Mouse (Mus musculus): ENCODE measurements around the gene Actr1a. TPM values are rescaled to one million over a fixed set of nuclear protein-coding genes. Genes with fewer than 3 reads are reported as not detected.
A peak's percentile ranks its signal among the peaks of the same experiment; 100 is the strongest.

The Actr1a gene
- total and polyA plus RNA-seq, 2 experiments from 2014 or later, result 295 to 321 TPM

DNA sequence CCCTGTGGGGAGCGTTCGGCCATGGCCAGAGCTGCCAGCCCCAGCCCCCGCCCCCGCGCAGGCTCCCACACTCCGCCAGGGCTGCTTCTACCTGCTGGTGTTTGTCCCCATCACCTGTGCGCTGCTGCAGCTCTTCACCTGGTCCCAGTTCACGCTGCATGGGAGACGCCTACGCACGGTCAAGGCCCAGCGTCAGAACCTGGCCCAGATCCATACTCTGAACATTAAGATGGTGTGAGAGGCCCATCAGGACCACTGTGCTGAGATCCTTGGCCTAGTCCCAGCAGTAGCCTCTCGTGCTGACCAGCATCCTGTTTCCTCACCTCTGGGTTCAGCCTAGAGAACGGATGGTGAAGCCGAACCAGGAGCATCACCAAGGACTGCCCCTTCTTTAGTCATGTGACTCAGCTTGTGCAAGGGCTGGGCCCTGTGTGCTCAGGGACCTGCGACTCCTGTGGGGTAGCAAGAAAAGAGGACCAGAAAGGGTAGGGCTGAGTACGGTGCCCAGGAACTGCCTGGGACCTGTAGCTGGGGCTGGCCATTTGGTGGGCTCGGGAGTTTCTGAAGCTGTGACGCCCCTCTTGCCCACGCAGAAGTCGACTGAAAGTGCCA, 21.0 kb downstream of the Actr1a start:
- Histone ChIP-seq H3K9ac (replicated peaks; ENCODE audit: low read length) (no peak overlapping the region; the same call in 1 of the 2 replicates), H3K9me3 (ENCODE audit: low read length) (no peaks in the 10 kb centered on the region), H3K27ac (peak overlapping the region; percentile 58), H3K4me2 (ENCODE audit: low read depth, low read length) (no peak overlapping the region), H3K27me3 (ENCODE audit: insufficient read depth, low read length) (no peaks in the 10 kb centered on the region), H3K4me3 (ENCODE audit: low read length) (no peak overlapping the region), H3K4me1 (ENCODE audit: insufficient read depth, low read length) (no peaks in the 10 kb centered on the region), H3K36me3 (ENCODE audit: insufficient read depth, low read length) (peaks cover 30% of the 10 kb centered on the region)
- WGBS, result 42% methylated on average over 21 of the region's 21 CpGs
- no peak for TF ChIP-seq CTCF (IDR thresholded peaks at IDR 0.05; ENCODE audit: low read depth)
- no peak for ATAC-seq
- no peak for DNase-seq (ENCODE audit: low spot score)

DNA sequence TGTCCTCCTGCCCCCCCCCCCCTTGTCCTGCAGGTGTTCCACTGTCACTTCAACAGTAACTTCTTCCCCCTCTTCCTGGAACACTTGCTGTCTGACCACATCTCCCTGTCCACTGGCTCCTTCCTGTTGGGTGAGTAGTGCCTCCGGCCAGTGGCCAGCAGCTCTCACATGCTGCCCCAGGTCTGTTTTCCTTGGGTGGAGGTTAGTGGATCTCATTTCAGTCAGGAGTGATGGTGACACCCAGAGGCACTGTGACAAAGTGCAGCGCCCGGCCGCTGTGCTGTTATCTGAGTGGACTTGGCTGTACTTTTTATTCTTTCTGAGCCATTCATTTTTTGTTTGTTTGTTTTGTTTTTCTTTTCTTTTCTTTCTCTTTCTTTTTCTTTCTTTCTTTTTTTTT, 26.3 kb downstream of the Actr1a start:
- no peaks in the 10 kb centered on the region for H3K4me1 ChIP-seq (ENCODE audit: insufficient read depth, low read length)
- ATAC-seq, result peak; percentile 78; the same call in 1 of the 2 replicates
- H3K4me2 ChIP-seq (ENCODE audit: low read depth, low read length), result no peak overlapping the region
- H3K27me3 ChIP-seq (ENCODE audit: insufficient read depth, low read length), result no peaks in the 10 kb centered on the region
- H3K27ac ChIP-seq, result no peak overlapping the region
- H3K36me3 ChIP-seq (ENCODE audit: insufficient read depth, low read length), result no peaks in the 10 kb centered on the region
- peak; percentile 76 for TF ChIP-seq CTCF (IDR thresholded peaks at IDR 0.05; ENCODE audit: low read depth)
- no peak overlapping the region for H3K9ac ChIP-seq (replicated peaks; ENCODE audit: low read length)
- H3K9me3 ChIP-seq (ENCODE audit: low read length), result no peaks in the 10 kb centered on the region
- WGBS, result 31% methylated on average over 4 of the region's 4 CpGs
- peak; percentile 78 for DNase-seq (ENCODE audit: low spot score)
- no peak overlapping the region for H3K4me3 ChIP-seq (ENCODE audit: low read length)

DNA sequence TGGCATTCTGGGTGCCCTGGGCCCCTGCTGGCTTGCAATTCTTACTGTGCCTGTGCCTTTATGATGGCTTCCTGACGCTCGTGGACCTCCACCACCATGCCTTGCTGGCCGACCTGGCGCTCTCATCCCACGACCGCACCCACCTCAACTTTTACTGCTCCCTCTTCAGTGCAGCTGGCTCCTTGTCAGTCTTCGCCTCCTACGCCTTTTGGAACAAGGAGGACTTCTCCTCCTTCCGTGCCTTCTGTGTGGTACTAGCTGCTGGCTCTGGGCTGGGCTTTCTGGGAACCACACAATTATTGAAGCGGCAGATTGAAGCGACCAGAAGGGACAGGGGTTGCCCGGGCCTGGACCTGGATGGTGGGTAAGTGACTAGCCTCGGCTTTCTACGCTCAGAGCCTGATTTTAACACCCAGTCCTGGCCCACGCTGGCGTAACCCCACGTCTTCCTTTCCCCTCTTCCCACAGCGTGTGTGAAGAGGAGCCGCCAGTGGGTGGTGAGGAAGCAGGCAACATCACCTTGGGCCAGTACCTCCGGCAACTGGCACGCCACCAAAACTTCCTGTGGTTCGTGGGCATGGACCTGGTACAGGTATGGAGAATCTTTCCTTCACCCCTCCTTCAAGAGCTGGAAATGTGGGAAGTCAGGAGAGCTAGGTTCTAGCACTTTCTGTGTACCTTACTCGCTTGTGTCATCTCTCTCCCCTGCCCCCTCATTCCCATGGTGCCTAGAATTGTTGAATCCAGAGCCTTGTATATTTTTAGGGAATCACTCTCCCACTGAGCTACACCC, 27.6 kb downstream of the Actr1a start:
- Histone ChIP-seq H3K27me3 (ENCODE audit: insufficient read depth, low read length) (no peaks in the 10 kb centered on the region), H3K9ac (replicated peaks; ENCODE audit: low read length) (no peak overlapping the region), H3K4me2 (ENCODE audit: low read depth, low read length) (no peak overlapping the region), H3K4me3 (ENCODE audit: low read length) (no peak overlapping the region), H3K36me3 (ENCODE audit: insufficient read depth, low read length) (no peaks in the 10 kb centered on the region), H3K9me3 (ENCODE audit: low read length) (no peaks in the 10 kb centered on the region), H3K4me1 (ENCODE audit: insufficient read depth, low read length) (no peaks in the 10 kb centered on the region), H3K27ac (no peak overlapping the region)
- WGBS, result 89% methylated on average over 23 of the region's 23 CpGs
- no peak for DNase-seq (ENCODE audit: low spot score)
- no peak for TF ChIP-seq CTCF (IDR thresholded peaks at IDR 0.05; ENCODE audit: low read depth)
- ATAC-seq, result no peak

DNA sequence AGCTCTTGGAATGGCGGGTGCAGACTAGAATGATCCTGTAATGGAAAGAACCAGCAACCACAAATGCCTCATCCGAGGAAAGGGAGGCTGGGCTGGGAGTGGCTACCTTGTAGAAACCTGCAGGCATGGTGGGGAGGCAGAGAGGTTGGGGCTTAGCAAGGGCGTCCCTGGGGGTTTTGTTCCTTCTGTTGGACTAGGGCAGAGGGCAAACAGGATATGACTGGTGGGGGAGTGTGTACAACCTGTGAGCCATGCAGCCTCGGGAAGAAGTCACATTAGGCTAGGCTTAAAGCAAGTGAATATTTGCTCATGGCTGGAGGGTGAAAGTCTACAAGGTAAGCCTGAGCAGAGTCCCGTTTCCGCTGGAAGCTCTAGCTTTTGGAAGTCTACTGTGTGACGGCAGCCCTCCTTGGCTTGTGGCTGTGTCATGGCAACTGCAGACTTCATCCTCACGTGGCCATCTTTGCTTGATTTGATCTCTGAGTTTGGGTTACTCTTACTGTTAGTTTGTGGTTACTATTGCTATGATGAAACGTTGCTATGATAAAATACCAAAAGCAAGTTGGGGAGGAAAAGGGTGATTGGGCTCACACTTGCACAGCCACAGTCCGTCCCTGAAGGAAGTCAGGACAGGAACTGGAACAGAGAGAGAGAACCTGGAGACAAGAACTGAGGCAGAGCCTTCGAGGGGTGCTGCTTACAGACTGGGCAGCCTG, 32.1 kb downstream of the Actr1a start:
- Histone ChIP-seq H3K9ac (replicated peaks; ENCODE audit: low read length) (no peak overlapping the region), H3K4me1 (ENCODE audit: insufficient read depth, low read length) (no peaks in the 10 kb centered on the region), H3K36me3 (ENCODE audit: insufficient read depth, low read length) (no peaks in the 10 kb centered on the region), H3K9me3 (ENCODE audit: low read length) (no peaks in the 10 kb centered on the region), H3K27ac (no peak overlapping the region), H3K4me3 (ENCODE audit: low read length) (no peak overlapping the region), H3K4me2 (ENCODE audit: low read depth, low read length) (no peak overlapping the region), H3K27me3 (ENCODE audit: insufficient read depth, low read length) (no peaks in the 10 kb centered on the region)
- no peak for TF ChIP-seq CTCF (IDR thresholded peaks at IDR 0.05; ENCODE audit: low read depth)
- WGBS, result 89% methylated on average over 11 of the region's 11 CpGs
- DNase-seq (ENCODE audit: low spot score) (no peak), ATAC-seq (no peak)

DNA sequence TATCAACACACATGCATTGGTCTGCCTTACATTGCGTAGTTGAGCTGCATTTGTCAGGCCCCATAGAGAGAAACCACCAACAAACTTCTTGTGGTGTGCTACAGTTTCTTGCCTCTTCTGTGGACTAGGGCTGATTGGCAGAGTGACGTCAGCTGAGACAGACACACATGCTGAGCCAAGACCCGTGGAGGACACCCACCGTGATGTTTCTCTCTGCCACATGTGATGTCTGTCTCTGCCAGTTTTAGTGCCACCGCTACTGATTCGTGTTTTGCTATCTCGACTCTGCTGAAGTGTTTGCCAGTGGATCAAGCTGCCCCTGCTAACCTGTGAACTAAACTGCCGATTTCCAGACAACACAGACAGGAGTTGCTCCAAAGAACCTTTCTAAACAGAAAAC, 33.4 kb downstream of the Actr1a start:
- no peak for ATAC-seq
- Histone ChIP-seq H3K4me1 (ENCODE audit: insufficient read depth, low read length) (no peaks in the 10 kb centered on the region), H3K27me3 (ENCODE audit: insufficient read depth, low read length) (no peaks in the 10 kb centered on the region), H3K9me3 (ENCODE audit: low read length) (no peaks in the 10 kb centered on the region), H3K4me2 (ENCODE audit: low read depth, low read length) (no peak overlapping the region), H3K4me3 (ENCODE audit: low read length) (no peak overlapping the region), H3K9ac (replicated peaks; ENCODE audit: low read length) (no peak overlapping the region), H3K36me3 (ENCODE audit: insufficient read depth, low read length) (no peaks in the 10 kb centered on the region), H3K27ac (no peak overlapping the region)
- TF ChIP-seq CTCF (IDR thresholded peaks at IDR 0.05; ENCODE audit: low read depth), result no peak
- 59% methylated on average over 8 of the region's 8 CpGs for WGBS
- no peak for DNase-seq (ENCODE audit: low spot score)

DNA sequence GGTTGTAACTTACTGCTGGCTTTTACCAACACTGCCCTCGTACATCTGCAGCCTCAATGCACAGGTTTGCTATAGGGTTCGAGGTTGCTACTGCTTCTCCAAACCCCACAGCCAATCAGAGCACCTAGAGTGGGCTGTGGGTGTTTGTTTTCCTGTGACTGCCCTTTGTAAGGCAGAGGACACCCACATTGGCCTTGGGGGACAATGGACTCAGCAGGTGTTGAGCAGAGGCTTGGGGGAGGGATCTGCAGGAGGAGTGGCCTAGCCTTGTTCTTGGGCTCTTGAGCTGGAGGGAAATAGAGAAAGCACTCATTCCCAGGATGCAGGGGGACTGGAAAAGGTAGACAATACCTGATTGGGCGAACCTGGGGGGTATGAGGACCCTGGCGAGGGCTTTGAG, 37.2 kb downstream of the Actr1a start:
- Histone ChIP-seq H3K4me3 (ENCODE audit: low read length) (no peak overlapping the region), H3K36me3 (ENCODE audit: insufficient read depth, low read length) (no peaks in the 10 kb centered on the region), H3K9me3 (ENCODE audit: low read length) (no peaks in the 10 kb centered on the region), H3K27ac (no peak overlapping the region), H3K27me3 (ENCODE audit: insufficient read depth, low read length) (no peaks in the 10 kb centered on the region), H3K9ac (replicated peaks; ENCODE audit: low read length) (no peak overlapping the region), H3K4me1 (ENCODE audit: insufficient read depth, low read length) (no peaks in the 10 kb centered on the region), H3K4me2 (ENCODE audit: low read depth, low read length) (no peak overlapping the region)
- TF ChIP-seq CTCF (IDR thresholded peaks at IDR 0.05; ENCODE audit: low read depth), result no peak
- DNase-seq (ENCODE audit: low spot score) (no peak), ATAC-seq (no peak)
- WGBS, result 57% methylated on average over 4 of the region's 4 CpGs

Measured in hindbrain, postnatal 0 days (tissue).